Mouse (Mus musculus): Measurements from ENCODE around the gene Plac1. TPM values are rescaled to one million over a fixed set of nuclear protein-coding genes. Genes with fewer than 3 reads are reported as not detected.
A peak's percentile ranks its signal among the peaks of the same experiment; 100 is the strongest.

Gene Plac1
- polyA plus RNA-seq, 1 experiment from 2014 or later: 14.9 TPM

GRCm38 (mm10) chrX:53237971-53238370 is 1.9 kb downstream of the Plac1 start:
- Histone ChIP-seq H3K27me3 (ENCODE audit: control insufficient read depth, insufficient read depth, low read length) (no peaks in the 10 kb centered on the region), H3K4me1 (ENCODE audit: control insufficient read depth, insufficient read depth, low read length) (no peaks in the 10 kb centered on the region), H3K27ac (ENCODE audit: low read depth, low read length) (no peak overlapping the region), H3K36me3 (ENCODE audit: control insufficient read depth, insufficient read depth, low read length) (no peaks in the 10 kb centered on the region), H3K9me3 (replicated peaks; ENCODE audit: control insufficient read depth, low read length) (no peaks in the 10 kb centered on the region), H3K4me2 (no peak overlapping the region), H3K9ac (ENCODE audit: low read depth, low read length) (no peak overlapping the region), H3K4me3 (ENCODE audit: low read depth, low read length) (no peak overlapping the region)
- no peak for ATAC-seq (replicated peaks; ENCODE audit: insufficient number of reproducible peaks, low FRiP score, low TSS enrichment)
- 14% methylated on average over 2 of the region's 2 CpGs for WGBS (ENCODE audit: insufficient replicate concordance)

- H3K9ac ChIP-seq (ENCODE audit: low read depth, low read length): no peak overlapping the region
- no peak for ATAC-seq (replicated peaks; ENCODE audit: insufficient number of reproducible peaks, low FRiP score, low TSS enrichment)
- H3K27me3 ChIP-seq (ENCODE audit: control insufficient read depth, insufficient read depth, low read length): no peaks in the 10 kb centered on the region
- H3K36me3 ChIP-seq (ENCODE audit: control insufficient read depth, insufficient read depth, low read length): no peaks in the 10 kb centered on the region
- 45% methylated on average over 7 of the region's 7 CpGs for WGBS (ENCODE audit: insufficient replicate concordance)
- H3K4me1 ChIP-seq (ENCODE audit: control insufficient read depth, insufficient read depth, low read length): no peaks in the 10 kb centered on the region
- no peak overlapping the region for H3K4me3 ChIP-seq (ENCODE audit: low read depth, low read length)
- no peak overlapping the region for H3K4me2 ChIP-seq
- no peaks in the 10 kb centered on the region for H3K9me3 ChIP-seq (replicated peaks; ENCODE audit: control insufficient read depth, low read length)
- no peak overlapping the region; the same call in 1 of the 2 replicates for H3K27ac ChIP-seq (ENCODE audit: low read depth, low read length)
Observed at GRCm38 (mm10) chrX:53236404-53236803, 3.5 kb downstream of the Plac1 start.

GRCm38 (mm10) chrX:53233689-53234088 is 6.2 kb downstream of the Plac1 start:
- no peak for ATAC-seq (replicated peaks; ENCODE audit: insufficient number of reproducible peaks, low FRiP score, low TSS enrichment)
- Histone ChIP-seq H3K27me3 (ENCODE audit: control insufficient read depth, insufficient read depth, low read length) (no peaks in the 10 kb centered on the region), H3K4me1 (ENCODE audit: control insufficient read depth, insufficient read depth, low read length) (no peaks in the 10 kb centered on the region), H3K4me3 (ENCODE audit: low read depth, low read length) (no peak overlapping the region), H3K9ac (ENCODE audit: low read depth, low read length) (no peak overlapping the region), H3K36me3 (ENCODE audit: control insufficient read depth, insufficient read depth, low read length) (no peaks in the 10 kb centered on the region), H3K27ac (ENCODE audit: low read depth, low read length) (no peak overlapping the region), H3K4me2 (no peak overlapping the region), H3K9me3 (replicated peaks; ENCODE audit: control insufficient read depth, low read length) (no peaks in the 10 kb centered on the region)
- WGBS (ENCODE audit: insufficient replicate concordance): 33% methylated on average over 4 of the region's 4 CpGs

GRCm38 (mm10) chrX:53231965-53232364 is 7.9 kb downstream of the Plac1 start:
- Histone ChIP-seq H3K4me1 (ENCODE audit: control insufficient read depth, insufficient read depth, low read length) (no peaks in the 10 kb centered on the region), H3K27me3 (ENCODE audit: control insufficient read depth, insufficient read depth, low read length) (no peaks in the 10 kb centered on the region), H3K4me3 (ENCODE audit: low read depth, low read length) (no peak overlapping the region), H3K9ac (ENCODE audit: low read depth, low read length) (peak overlapping the region; percentile 52), H3K9me3 (replicated peaks; ENCODE audit: control insufficient read depth, low read length) (no peaks in the 10 kb centered on the region), H3K4me2 (peak overlapping the region; percentile 53), H3K36me3 (ENCODE audit: control insufficient read depth, insufficient read depth, low read length) (no peaks in the 10 kb centered on the region), H3K27ac (ENCODE audit: low read depth, low read length) (peak overlapping the region; percentile 83)
- no peak for ATAC-seq (replicated peaks; ENCODE audit: insufficient number of reproducible peaks, low FRiP score, low TSS enrichment)
- 35% methylated on average over 13 of the region's 13 CpGs for WGBS (ENCODE audit: insufficient replicate concordance)

- Histone ChIP-seq H3K9me3 (replicated peaks; ENCODE audit: control insufficient read depth, low read length) (no peaks in the 10 kb centered on the region), H3K4me2 (no peak overlapping the region), H3K27ac (ENCODE audit: low read depth, low read length) (0 out of 2 replicates have a peak overlapping the region, but pooled peaks have one; percentile 7), H3K4me1 (ENCODE audit: control insufficient read depth, insufficient read depth, low read length) (no peaks in the 10 kb centered on the region), H3K36me3 (ENCODE audit: control insufficient read depth, insufficient read depth, low read length) (no peaks in the 10 kb centered on the region), H3K27me3 (ENCODE audit: control insufficient read depth, insufficient read depth, low read length) (no peaks in the 10 kb centered on the region), H3K4me3 (ENCODE audit: low read depth, low read length) (no peak overlapping the region), H3K9ac (ENCODE audit: low read depth, low read length) (no peak overlapping the region)
- 52% methylated on average over 6 of the region's 6 CpGs for WGBS (ENCODE audit: insufficient replicate concordance)
- no peak for ATAC-seq (replicated peaks; ENCODE audit: insufficient number of reproducible peaks, low FRiP score, low TSS enrichment)
Observed at GRCm38 (mm10) chrX:53224353-53224944, 15.5 kb downstream of the Plac1 start.

GRCm38 (mm10) chrX:53220855-53221254 is 19.1 kb downstream of the Plac1 start:
- H3K36me3 ChIP-seq (ENCODE audit: control insufficient read depth, insufficient read depth, low read length): no peaks in the 10 kb centered on the region
- no peaks in the 10 kb centered on the region for H3K9me3 ChIP-seq (replicated peaks; ENCODE audit: control insufficient read depth, low read length)
- no peak overlapping the region for H3K27ac ChIP-seq (ENCODE audit: low read depth, low read length)
- H3K4me2 ChIP-seq: no peak overlapping the region
- no peak overlapping the region for H3K4me3 ChIP-seq (ENCODE audit: low read depth, low read length)
- ATAC-seq (replicated peaks; ENCODE audit: insufficient number of reproducible peaks, low FRiP score, low TSS enrichment): no peak
- no peak overlapping the region for H3K9ac ChIP-seq (ENCODE audit: low read depth, low read length)
- no peaks in the 10 kb centered on the region for H3K27me3 ChIP-seq (ENCODE audit: control insufficient read depth, insufficient read depth, low read length)
- 78% methylated on average over 9 of the region's 9 CpGs for WGBS (ENCODE audit: insufficient replicate concordance)
- no peaks in the 10 kb centered on the region for H3K4me1 ChIP-seq (ENCODE audit: control insufficient read depth, insufficient read depth, low read length)

GRCm38 (mm10) chrX:53214557-53215229 is 25.2 kb downstream of the Plac1 start:
- Histone ChIP-seq H3K4me1 (ENCODE audit: control insufficient read depth, insufficient read depth, low read length) (no peaks in the 10 kb centered on the region), H3K4me3 (ENCODE audit: low read depth, low read length) (no peak overlapping the region), H3K9me3 (replicated peaks; ENCODE audit: control insufficient read depth, low read length) (no peaks in the 10 kb centered on the region), H3K36me3 (ENCODE audit: control insufficient read depth, insufficient read depth, low read length) (no peaks in the 10 kb centered on the region), H3K9ac (ENCODE audit: low read depth, low read length) (no peak overlapping the region), H3K4me2 (no peak overlapping the region), H3K27me3 (ENCODE audit: control insufficient read depth, insufficient read depth, low read length) (no peaks in the 10 kb centered on the region), H3K27ac (ENCODE audit: low read depth, low read length) (no peak overlapping the region; the same call in 1 of the 2 replicates)
- WGBS (ENCODE audit: insufficient replicate concordance): 49% methylated on average over 7 of the region's 7 CpGs
- ATAC-seq (replicated peaks; ENCODE audit: insufficient number of reproducible peaks, low FRiP score, low TSS enrichment): no peak

GRCm38 (mm10) chrX:53213838-53214237 is 26.1 kb downstream of the Plac1 start:
- ATAC-seq (replicated peaks; ENCODE audit: insufficient number of reproducible peaks, low FRiP score, low TSS enrichment): no peak
- H3K27ac ChIP-seq (ENCODE audit: low read depth, low read length): no peak overlapping the region
- H3K9me3 ChIP-seq (replicated peaks; ENCODE audit: control insufficient read depth, low read length): no peaks in the 10 kb centered on the region
- H3K4me3 ChIP-seq (ENCODE audit: low read depth, low read length): no peak overlapping the region
- H3K36me3 ChIP-seq (ENCODE audit: control insufficient read depth, insufficient read depth, low read length): no peaks in the 10 kb centered on the region
- WGBS (ENCODE audit: insufficient replicate concordance): 72% methylated on average over 2 of the region's 2 CpGs
- H3K4me2 ChIP-seq: no peak overlapping the region
- no peaks in the 10 kb centered on the region for H3K4me1 ChIP-seq (ENCODE audit: control insufficient read depth, insufficient read depth, low read length)
- no peak overlapping the region for H3K9ac ChIP-seq (ENCODE audit: low read depth, low read length)
- no peaks in the 10 kb centered on the region for H3K27me3 ChIP-seq (ENCODE audit: control insufficient read depth, insufficient read depth, low read length)

- no peak for ATAC-seq (replicated peaks; ENCODE audit: insufficient number of reproducible peaks, low FRiP score, low TSS enrichment)
- Histone ChIP-seq H3K36me3 (ENCODE audit: control insufficient read depth, insufficient read depth, low read length) (no peaks in the 10 kb centered on the region), H3K4me1 (ENCODE audit: control insufficient read depth, insufficient read depth, low read length) (no peaks in the 10 kb centered on the region), H3K27me3 (ENCODE audit: control insufficient read depth, insufficient read depth, low read length) (no peaks in the 10 kb centered on the region), H3K9ac (ENCODE audit: low read depth, low read length) (no peak overlapping the region), H3K9me3 (replicated peaks; ENCODE audit: control insufficient read depth, low read length) (no peaks in the 10 kb centered on the region), H3K27ac (ENCODE audit: low read depth, low read length) (peak overlapping the region; percentile 64), H3K4me2 (no peak overlapping the region), H3K4me3 (ENCODE audit: low read depth, low read length) (no peak overlapping the region)
- WGBS (ENCODE audit: insufficient replicate concordance): 49% methylated on average over 9 of the region's 9 CpGs
Observed at GRCm38 (mm10) chrX:53212485-53212884, 27.4 kb downstream of the Plac1 start.
